Mouse (Mus musculus): ENCODE results near the gene Saa4. TPM values are rescaled to one million over a fixed set of nuclear protein-coding genes. Genes with fewer than 3 reads are reported as not detected.
"Not testable (repeated sequence)": the region's sequence is repeated elsewhere in the genome, so short reads cannot be mapped to it uniquely, and the experiment has no call there.

Saa4 gene
- polyA plus RNA-seq, 1 experiment from 2014 or later: not detected

DNA sequence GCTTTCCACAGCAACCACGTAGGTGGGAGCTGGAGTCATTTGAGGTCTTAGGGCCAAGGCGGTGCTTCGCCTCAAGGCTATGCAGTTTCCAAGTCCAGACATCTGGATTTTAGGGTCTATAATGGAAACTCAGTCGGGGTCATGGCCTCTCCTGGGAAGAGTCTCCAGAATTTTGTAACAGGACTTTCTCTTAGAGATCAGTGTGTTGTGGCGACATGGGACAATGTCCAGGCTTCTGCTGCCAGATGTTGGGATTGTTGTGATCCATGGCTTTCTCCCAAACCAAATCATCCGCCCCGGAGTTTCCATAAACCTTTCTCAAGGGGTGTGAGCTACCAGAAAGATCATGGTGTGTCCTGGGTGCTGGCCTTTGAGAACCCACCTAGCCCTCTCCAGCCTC is 14.0 kb upstream of the Saa4 start:
- Histone ChIP-seq H3K4me1 (replicated peaks; ENCODE audit: control insufficient read depth, insufficient read depth, low read length) (no peaks in the 10 kb centered on the region), H3K4me2 (replicated peaks; ENCODE audit: low read depth, low read length) (no peak overlapping the region), H3K9me3 (ENCODE audit: control insufficient read depth, low read length) (no peaks in the 10 kb centered on the region), H3K27me3 (ENCODE audit: control insufficient read depth, insufficient read depth, low read length) (no peaks in the 10 kb centered on the region), H3K27ac (ENCODE audit: low read depth, low read length) (no peak overlapping the region), H3K36me3 (ENCODE audit: control insufficient read depth, insufficient read depth, low read length) (no peaks in the 10 kb centered on the region), H3K9ac (ENCODE audit: low read depth, low read length) (no peak overlapping the region), H3K4me3 (ENCODE audit: low read depth, low read length) (no peak overlapping the region)
- DNase-seq (ENCODE audit: low spot score) (no peak), ATAC-seq (ENCODE audit: low FRiP score) (no peak)
- WGBS: 91% methylated on average over 7 of the region's 7 CpGs

DNA sequence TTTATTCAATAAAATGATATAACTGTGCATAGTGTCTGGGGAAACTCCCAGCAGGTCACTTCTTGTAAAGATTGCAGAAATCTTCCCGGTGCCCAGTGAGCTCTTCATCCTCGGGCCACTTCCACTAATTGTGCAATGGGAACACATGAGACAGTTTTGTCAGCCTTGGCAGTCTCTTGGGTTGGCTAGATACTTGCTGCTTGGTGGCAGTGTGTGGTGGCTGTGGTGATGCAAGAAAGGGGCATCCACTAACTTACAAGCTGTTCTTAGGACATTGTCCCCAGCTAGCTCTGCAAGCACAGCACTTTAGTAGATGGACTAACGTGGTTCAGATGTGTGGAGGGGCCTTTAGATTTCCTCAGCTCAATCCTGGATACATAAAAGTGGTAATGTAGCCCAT is 13.4 kb upstream of the Saa4 start:
- H3K4me2 ChIP-seq (replicated peaks; ENCODE audit: low read depth, low read length): no peak overlapping the region
- no peak overlapping the region for H3K9ac ChIP-seq (ENCODE audit: low read depth, low read length)
- WGBS: 85% methylated on average over 3 of the region's 3 CpGs
- ATAC-seq (ENCODE audit: low FRiP score) (no peak), DNase-seq (ENCODE audit: low spot score) (no peak)
- H3K9me3 ChIP-seq (ENCODE audit: control insufficient read depth, low read length): no peaks in the 10 kb centered on the region
- H3K4me1 ChIP-seq (replicated peaks; ENCODE audit: control insufficient read depth, insufficient read depth, low read length): no peaks in the 10 kb centered on the region
- H3K36me3 ChIP-seq (ENCODE audit: control insufficient read depth, insufficient read depth, low read length): no peaks in the 10 kb centered on the region
- H3K27ac ChIP-seq (ENCODE audit: low read depth, low read length): no peak overlapping the region
- H3K27me3 ChIP-seq (ENCODE audit: control insufficient read depth, insufficient read depth, low read length): no peaks in the 10 kb centered on the region
- H3K4me3 ChIP-seq (ENCODE audit: low read depth, low read length): no peak overlapping the region

DNA sequence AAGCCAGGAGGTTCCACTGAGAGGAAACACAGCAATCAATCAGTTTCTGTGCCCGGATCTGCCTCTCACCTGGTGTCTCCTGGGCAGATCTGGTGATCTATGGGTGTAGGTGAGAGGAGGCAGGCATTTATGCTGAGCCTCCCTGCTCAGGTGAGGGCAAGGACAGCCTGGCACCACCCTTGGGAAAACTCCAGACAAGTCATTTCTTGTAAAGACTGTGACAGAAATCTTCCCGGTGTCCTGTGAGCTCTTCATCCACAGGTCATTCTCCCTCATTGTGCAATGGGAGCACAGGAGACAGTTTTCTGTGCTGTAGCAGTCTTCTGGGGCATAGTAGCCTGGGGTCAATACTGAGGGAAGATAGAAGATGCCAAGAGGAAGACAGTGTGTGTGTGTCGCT is 10.5 kb upstream of the Saa4 start, which contains the start of gene Saa1:
Gene Saa1, minus strand, starts transcription at position 101 of the 400 bp plus-strand sequence.
- not testable (repeated sequence) for H3K9me3 ChIP-seq (ENCODE audit: control insufficient read depth, low read length); DNase-seq (ENCODE audit: low spot score); H3K27me3 ChIP-seq (ENCODE audit: control insufficient read depth, insufficient read depth, low read length); H3K9ac ChIP-seq (ENCODE audit: low read depth, low read length); H3K4me3 ChIP-seq (ENCODE audit: low read depth, low read length); H3K4me2 ChIP-seq (replicated peaks; ENCODE audit: low read depth, low read length); H3K27ac ChIP-seq (ENCODE audit: low read depth, low read length); ATAC-seq (ENCODE audit: low FRiP score); H3K36me3 ChIP-seq (ENCODE audit: control insufficient read depth, insufficient read depth, low read length); H3K4me1 ChIP-seq (replicated peaks; ENCODE audit: control insufficient read depth, insufficient read depth, low read length)
- WGBS: 81% methylated on average over 3 of the region's 3 CpGs

DNA sequence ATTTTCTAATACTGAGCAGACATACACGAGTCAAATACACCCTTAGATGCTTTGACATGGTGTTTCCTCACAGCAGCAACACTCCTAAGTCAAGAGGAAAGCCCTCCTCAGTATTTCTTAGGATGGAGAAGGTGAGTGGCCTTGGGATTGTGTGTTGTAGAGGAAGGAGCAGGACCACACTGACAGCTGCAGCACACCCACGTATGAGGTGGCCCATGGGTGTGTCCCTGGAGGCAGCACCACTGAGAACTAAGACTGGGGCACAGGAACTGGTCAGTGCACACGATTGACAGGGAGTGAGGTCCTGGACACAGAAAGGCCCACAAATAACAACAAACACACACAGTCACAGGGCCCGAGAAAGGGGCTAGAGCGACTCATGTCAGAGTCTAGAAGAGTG is 7.6 kb upstream of the Saa4 start:
- not testable (repeated sequence) for H3K9ac ChIP-seq (ENCODE audit: low read depth, low read length); H3K27me3 ChIP-seq (ENCODE audit: control insufficient read depth, insufficient read depth, low read length); ATAC-seq (ENCODE audit: low FRiP score); H3K36me3 ChIP-seq (ENCODE audit: control insufficient read depth, insufficient read depth, low read length); H3K4me2 ChIP-seq (replicated peaks; ENCODE audit: low read depth, low read length); H3K9me3 ChIP-seq (ENCODE audit: control insufficient read depth, low read length); H3K27ac ChIP-seq (ENCODE audit: low read depth, low read length); DNase-seq (ENCODE audit: low spot score); H3K4me3 ChIP-seq (ENCODE audit: low read depth, low read length); H3K4me1 ChIP-seq (replicated peaks; ENCODE audit: control insufficient read depth, insufficient read depth, low read length)
- WGBS: 78% methylated on average over 5 of the region's 5 CpGs

DNA sequence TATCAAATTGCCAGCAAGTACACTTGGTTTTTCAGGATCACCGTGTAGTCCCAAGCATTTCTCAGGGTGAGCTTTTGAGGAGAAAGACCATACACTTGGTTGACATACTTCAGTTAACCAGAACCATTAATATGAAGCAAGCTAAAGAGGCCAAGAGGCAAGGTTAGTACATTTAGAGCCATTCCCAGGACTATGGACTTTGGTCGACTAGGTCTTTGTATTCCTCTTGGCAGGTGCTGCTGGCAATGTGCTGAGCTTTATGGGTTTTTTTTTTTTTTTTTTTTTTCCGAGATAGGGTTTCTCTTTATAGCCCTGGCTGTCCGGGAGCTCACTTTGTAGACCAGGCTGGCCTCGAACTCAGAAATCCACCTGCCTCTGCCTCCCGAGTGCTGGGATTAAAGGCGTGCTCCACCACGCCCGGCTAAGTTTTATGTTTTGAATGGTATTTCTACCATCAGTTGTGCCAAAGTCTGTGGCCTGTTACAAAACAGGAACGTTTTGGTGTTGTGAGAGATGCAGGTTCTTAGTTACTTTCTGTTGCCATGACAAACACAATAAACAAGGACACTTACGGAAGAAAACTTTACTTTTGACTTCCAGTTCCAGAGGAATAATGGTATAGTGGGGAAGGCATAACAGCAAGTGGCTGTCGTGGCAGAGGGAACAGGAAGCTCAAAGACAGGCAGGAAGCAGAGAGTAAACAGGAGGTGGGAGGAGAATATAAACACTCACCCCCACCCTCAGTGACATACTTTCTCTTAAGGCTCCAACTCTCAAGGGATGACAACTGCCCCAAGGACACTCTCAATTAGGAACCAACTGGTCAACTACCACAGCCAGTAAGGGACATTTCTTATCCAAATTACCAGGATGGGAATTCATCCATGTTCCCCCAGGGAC is 6.4 kb upstream of the Saa4 start:
- Histone ChIP-seq H3K4me3 (ENCODE audit: low read depth, low read length) (no peak overlapping the region), H3K9ac (ENCODE audit: low read depth, low read length) (no peak overlapping the region), H3K4me2 (replicated peaks; ENCODE audit: low read depth, low read length) (no peak overlapping the region), H3K9me3 (ENCODE audit: control insufficient read depth, low read length) (no peaks in the 10 kb centered on the region), H3K4me1 (replicated peaks; ENCODE audit: control insufficient read depth, insufficient read depth, low read length) (no peaks in the 10 kb centered on the region), H3K36me3 (ENCODE audit: control insufficient read depth, insufficient read depth, low read length) (no peaks in the 10 kb centered on the region), H3K27ac (ENCODE audit: low read depth, low read length) (no peak overlapping the region), H3K27me3 (ENCODE audit: control insufficient read depth, insufficient read depth, low read length) (no peaks in the 10 kb centered on the region)
- DNase-seq (ENCODE audit: low spot score): no peak
- no peak for ATAC-seq (ENCODE audit: low FRiP score)
- WGBS: 86% methylated on average over 12 of the region's 12 CpGs

DNA sequence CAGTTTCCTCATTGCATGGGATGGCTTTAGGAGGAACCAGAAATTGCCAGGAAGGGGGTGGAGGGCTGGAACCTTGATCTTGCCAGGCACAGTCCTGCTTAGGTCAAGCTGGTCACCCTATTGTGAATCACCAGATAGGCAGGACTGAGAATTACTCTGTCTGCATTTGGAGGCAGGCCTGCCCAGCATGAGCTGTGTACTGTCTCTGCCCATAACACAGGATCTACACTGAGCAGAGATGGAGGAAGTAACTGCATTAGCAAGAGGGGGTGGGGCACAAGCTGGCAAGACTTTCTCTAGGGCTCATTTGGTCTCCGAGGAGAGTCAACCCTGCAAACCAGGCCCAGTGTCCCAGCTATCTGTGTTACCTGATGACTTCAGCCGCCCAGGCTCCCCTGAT is 2.6 kb upstream of the Saa4 start:
- no peak for ATAC-seq (ENCODE audit: low FRiP score)
- Histone ChIP-seq H3K36me3 (ENCODE audit: control insufficient read depth, insufficient read depth, low read length) (no peaks in the 10 kb centered on the region), H3K27me3 (ENCODE audit: control insufficient read depth, insufficient read depth, low read length) (no peaks in the 10 kb centered on the region), H3K4me3 (ENCODE audit: low read depth, low read length) (no peak overlapping the region), H3K9ac (ENCODE audit: low read depth, low read length) (no peak overlapping the region), H3K9me3 (ENCODE audit: control insufficient read depth, low read length) (no peaks in the 10 kb centered on the region), H3K4me1 (replicated peaks; ENCODE audit: control insufficient read depth, insufficient read depth, low read length) (no peaks in the 10 kb centered on the region), H3K27ac (ENCODE audit: low read depth, low read length) (no peak overlapping the region), H3K4me2 (replicated peaks; ENCODE audit: low read depth, low read length) (no peak overlapping the region)
- DNase-seq (ENCODE audit: low spot score): no peak
- WGBS: 82% methylated on average over 2 of the region's 2 CpGs

DNA sequence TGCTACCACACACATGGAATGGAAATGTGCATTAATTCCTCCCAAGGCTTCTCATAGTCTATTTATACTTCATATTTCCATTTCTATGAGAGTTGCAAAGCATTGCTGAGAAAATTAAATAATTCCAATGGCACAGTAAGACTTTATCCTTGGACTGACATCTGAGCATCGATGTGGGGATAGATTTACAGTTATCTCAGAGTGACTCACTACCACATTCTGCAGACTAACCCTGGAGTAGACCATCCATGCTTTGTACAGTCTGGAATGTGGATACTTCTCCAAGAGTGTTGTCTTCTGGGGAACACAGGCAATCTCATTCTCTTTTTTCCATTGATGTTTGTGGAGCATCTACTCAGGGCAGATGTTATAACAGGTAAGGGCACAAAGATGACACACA is 4.8 kb downstream of the Saa4 start:
- H3K4me1 ChIP-seq (replicated peaks; ENCODE audit: control insufficient read depth, insufficient read depth, low read length): no peaks in the 10 kb centered on the region
- H3K27me3 ChIP-seq (ENCODE audit: control insufficient read depth, insufficient read depth, low read length): no peaks in the 10 kb centered on the region
- no peak overlapping the region for H3K9ac ChIP-seq (ENCODE audit: low read depth, low read length)
- DNase-seq (ENCODE audit: low spot score) (no peak), ATAC-seq (ENCODE audit: low FRiP score) (no peak)
- WGBS: 96% methylated on average over 1 of the region's 1 CpGs
- no peak overlapping the region for H3K4me2 ChIP-seq (replicated peaks; ENCODE audit: low read depth, low read length)
- no peak overlapping the region for H3K27ac ChIP-seq (ENCODE audit: low read depth, low read length)
- H3K4me3 ChIP-seq (ENCODE audit: low read depth, low read length): no peak overlapping the region
- H3K36me3 ChIP-seq (ENCODE audit: control insufficient read depth, insufficient read depth, low read length): no peaks in the 10 kb centered on the region
- H3K9me3 ChIP-seq (ENCODE audit: control insufficient read depth, low read length): no peaks in the 10 kb centered on the region

DNA sequence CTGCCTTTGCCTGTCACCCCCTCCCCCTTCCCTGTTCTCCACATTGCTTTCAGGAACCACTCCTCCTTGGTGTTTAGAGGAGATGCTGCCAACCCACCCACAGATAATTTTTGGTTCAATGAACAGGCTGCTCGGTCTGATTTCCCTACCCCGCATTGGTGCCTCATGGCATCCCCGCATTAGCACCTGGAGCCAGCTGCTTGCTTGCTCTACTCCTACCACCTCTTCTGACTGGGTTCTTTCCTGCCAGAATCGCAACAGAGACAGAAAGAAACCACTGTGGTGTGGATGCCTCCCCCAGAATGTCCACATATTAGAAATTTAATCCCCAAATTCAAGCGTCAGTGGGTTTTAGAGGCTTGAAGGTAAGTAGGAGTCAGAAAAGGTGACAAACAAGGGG is 8.0 kb downstream of the Saa4 start:
- no peaks in the 10 kb centered on the region for H3K4me1 ChIP-seq (replicated peaks; ENCODE audit: control insufficient read depth, insufficient read depth, low read length)
- H3K27me3 ChIP-seq (ENCODE audit: control insufficient read depth, insufficient read depth, low read length): no peaks in the 10 kb centered on the region
- ATAC-seq (ENCODE audit: low FRiP score) (no peak), DNase-seq (ENCODE audit: low spot score) (no peak)
- 84% methylated on average over 5 of the region's 5 CpGs for WGBS
- no peak overlapping the region for H3K27ac ChIP-seq (ENCODE audit: low read depth, low read length)
- no peak overlapping the region for H3K4me3 ChIP-seq (ENCODE audit: low read depth, low read length)
- H3K36me3 ChIP-seq (ENCODE audit: control insufficient read depth, insufficient read depth, low read length): no peaks in the 10 kb centered on the region
- no peaks in the 10 kb centered on the region for H3K9me3 ChIP-seq (ENCODE audit: control insufficient read depth, low read length)
- no peak overlapping the region for H3K9ac ChIP-seq (ENCODE audit: low read depth, low read length)
- H3K4me2 ChIP-seq (replicated peaks; ENCODE audit: low read depth, low read length): no peak overlapping the region

DNA sequence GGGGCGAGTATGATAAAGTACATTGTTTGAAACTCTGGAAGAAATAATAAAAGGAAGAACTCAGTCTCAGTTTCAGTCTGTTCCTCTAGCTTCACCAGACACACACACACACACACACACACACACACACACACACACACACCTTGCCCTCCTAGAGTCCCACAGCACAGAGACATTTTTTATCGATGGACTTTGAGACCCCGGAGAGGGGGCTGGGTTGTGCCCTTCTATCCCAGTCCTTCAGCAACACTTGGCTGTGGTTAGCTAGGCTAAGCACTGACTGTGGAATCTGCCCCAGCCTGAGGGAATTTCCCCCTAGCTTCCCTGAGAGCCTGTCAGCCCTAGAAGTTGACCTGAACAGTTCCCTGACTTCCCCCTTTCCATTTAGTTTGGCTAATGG is 8.6 kb downstream of the Saa4 start:
- H3K27ac ChIP-seq (ENCODE audit: low read depth, low read length): no peak overlapping the region

More for the DNA sequence above, 8.6 kb downstream of the Saa4 start:
- H3K4me1 ChIP-seq (replicated peaks; ENCODE audit: control insufficient read depth, insufficient read depth, low read length): no peaks in the 10 kb centered on the region
- WGBS: 89% methylated on average over 3 of the region's 3 CpGs
- no peak for DNase-seq (ENCODE audit: low spot score)
- H3K9ac ChIP-seq (ENCODE audit: low read depth, low read length): no peak overlapping the region
- H3K4me3 ChIP-seq (ENCODE audit: low read depth, low read length): no peak overlapping the region
- no peaks in the 10 kb centered on the region for H3K36me3 ChIP-seq (ENCODE audit: control insufficient read depth, insufficient read depth, low read length)
- no peak overlapping the region for H3K4me2 ChIP-seq (replicated peaks; ENCODE audit: low read depth, low read length)
- ATAC-seq (ENCODE audit: low FRiP score): no peak
- no peaks in the 10 kb centered on the region for H3K27me3 ChIP-seq (ENCODE audit: control insufficient read depth, insufficient read depth, low read length)
- H3K9me3 ChIP-seq (ENCODE audit: control insufficient read depth, low read length): no peaks in the 10 kb centered on the region
